12 mouse cellular contexts compared by ENCODE assay signal in the genomic region with DNA sequence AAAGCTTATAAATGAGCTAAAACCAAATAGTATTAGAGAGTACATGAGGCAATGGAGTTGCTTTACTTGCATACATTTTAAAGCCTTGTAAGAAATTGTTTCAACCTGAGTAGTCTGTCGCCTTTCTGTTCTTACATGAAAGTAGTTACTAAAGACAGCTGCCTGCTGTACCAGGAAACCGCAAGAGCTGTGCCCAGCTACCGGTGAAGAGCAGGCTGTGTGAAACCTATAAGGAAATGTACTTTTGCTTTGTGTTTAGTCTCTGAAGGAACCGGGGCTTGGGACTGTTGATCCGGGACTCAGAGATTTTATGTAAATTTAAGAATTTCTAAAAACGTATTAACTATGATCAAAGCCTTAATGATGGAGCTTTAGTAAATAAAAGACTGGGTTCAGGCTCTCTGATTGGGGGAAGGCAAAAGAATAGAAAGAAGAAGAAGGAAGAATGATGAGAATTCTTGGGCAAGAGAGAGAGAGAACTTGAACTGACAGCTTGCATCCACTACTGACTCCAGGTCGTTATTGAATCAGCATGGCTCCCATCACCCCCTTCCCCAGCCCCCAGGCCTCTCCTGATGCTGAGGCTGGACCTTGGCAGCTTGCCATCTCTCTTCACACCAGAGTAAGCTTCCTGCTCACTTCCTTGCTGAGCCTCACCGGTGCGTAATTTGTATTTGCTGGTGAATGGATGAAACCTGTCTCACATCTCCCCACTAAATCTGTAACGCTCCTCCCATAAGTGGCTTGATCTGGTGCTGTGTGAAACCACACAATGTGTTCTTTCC. TPM values are rescaled to one million over a fixed set of nuclear protein-coding genes. Genes with fewer than 3 reads are reported as not detected.
A peak's percentile ranks its signal among the peaks of the same experiment; 100 is the strongest.
DNase-seq lines count a peak whose midpoint lies in the region; ATAC-seq lines count a peak whose summit lies in the region.
"Had no signal": no experiment of that assay in that cellular context is flagged by ENCODE, and none has a peak within 500 bp of the region (broad histone marks: within the 10 kb centered on the region; RNA-seq: fewer than 3 reads in every experiment).

No protein-coding gene starts in this region.

- ATAC-seq in midbrain, embryonic 13.5 days: 0 out of 2 replicates have a peak, but pooled peaks have one; percentile 32
- ATAC-seq in midbrain, embryonic 16.5 days: no peak
- peak; percentile 80 for ATAC-seq in inflammation-experienced regulatory T-cells, adult 6 months
- no peak for ATAC-seq in neural tube, embryonic 15.5 days (ENCODE audit: low FRiP score)

- no peak overlapping the region for H3K27ac ChIP-seq in midbrain, embryonic 13.5 days
- H3K27ac ChIP-seq in midbrain, embryonic 16.5 days (ENCODE audit: low read length): no peak overlapping the region
- H3K27ac ChIP-seq in neural tube, embryonic 15.5 days (replicated peaks): no peak overlapping the region
- H3K27ac ChIP-seq: lung, embryonic 15.5 days had no signal

- no peaks in the 10 kb centered on the region for H3K36me3 ChIP-seq in midbrain, embryonic 13.5 days
- no peaks in the 10 kb centered on the region for H3K36me3 ChIP-seq in midbrain, embryonic 16.5 days (ENCODE audit: control insufficient read depth, insufficient read depth, low read length)
- H3K36me3 ChIP-seq in neural tube, embryonic 15.5 days: no peaks in the 10 kb centered on the region
- H3K36me3 ChIP-seq: lung, embryonic 15.5 days had no signal

- H3K4me1 ChIP-seq in midbrain, embryonic 13.5 days (replicated peaks): peaks cover 9% of the 10 kb centered on the region; the same call in 1 of the 2 replicates
- no peaks in the 10 kb centered on the region for H3K4me1 ChIP-seq in midbrain, embryonic 16.5 days (ENCODE audit: control insufficient read depth, insufficient read depth, low read length)
- H3K4me1 ChIP-seq in neural tube, embryonic 15.5 days: no peaks in the 10 kb centered on the region
- H3K4me1 ChIP-seq: lung, embryonic 15.5 days had no signal

- WGBS in midbrain, embryonic 13.5 days: 77% methylated on average over 10 of the region's 10 CpGs
- WGBS in midbrain, embryonic 16.5 days: 64% methylated on average over 10 of the region's 10 CpGs
- 69% methylated on average over 10 of the region's 10 CpGs for WGBS in neural tube, embryonic 15.5 days

- no peak overlapping the region for H3K4me3 ChIP-seq in midbrain, embryonic 13.5 days (replicated peaks)
- no peak overlapping the region for H3K4me3 ChIP-seq in midbrain, embryonic 16.5 days (ENCODE audit: low read depth, low read length)
- no peak overlapping the region for H3K4me3 ChIP-seq in neural tube, embryonic 15.5 days (replicated peaks)
- H3K4me3 ChIP-seq: erythroblast, embryonic 14.5 days; lung, embryonic 15.5 days had no signal

- H3K9me3 ChIP-seq in midbrain, embryonic 13.5 days: no peaks in the 10 kb centered on the region
- H3K9me3 ChIP-seq in midbrain, embryonic 16.5 days (replicated peaks; ENCODE audit: control insufficient read depth, low read length, poor library complexity, severe bottlenecking): no peaks in the 10 kb centered on the region
- no peaks in the 10 kb centered on the region for H3K9me3 ChIP-seq in neural tube, embryonic 15.5 days (replicated peaks)
- H3K9me3 ChIP-seq: lung, embryonic 15.5 days had no signal

- no peak overlapping the region for H3K4me2 ChIP-seq in midbrain, embryonic 13.5 days (replicated peaks)
- H3K4me2 ChIP-seq in midbrain, embryonic 16.5 days (ENCODE audit: low read length): no peak overlapping the region
- H3K4me2 ChIP-seq in neural tube, embryonic 15.5 days: no peak overlapping the region
- H3K4me2 ChIP-seq: lung, embryonic 15.5 days had no signal

- H3K27me3 ChIP-seq in midbrain, embryonic 13.5 days: no peaks in the 10 kb centered on the region
- no peaks in the 10 kb centered on the region for H3K27me3 ChIP-seq in midbrain, embryonic 16.5 days (ENCODE audit: control insufficient read depth, insufficient read depth, low read depth, low read length)
- H3K27me3 ChIP-seq in neural tube, embryonic 15.5 days (replicated peaks): no peaks in the 10 kb centered on the region
- H3K27me3 ChIP-seq: lung, embryonic 15.5 days had no signal

- DNase-seq in cerebellum, postnatal 25 days: peak; percentile 33 to 57
- no peak for DNase-seq in cerebellum, adult 9-11 months
- peak; percentile 14 to 28 for DNase-seq in thymus, postnatal 10 days (ENCODE audit: low spot score in 2 of 2)
- no peak for DNase-seq in left cerebral cortex, adult 9 months (ENCODE audit: low spot score in 2 of 2)
- DNase-seq: adrenal gland, postnatal 25 days; layer of hippocampus, postnatal 36 days had no signal

- H3K9ac ChIP-seq in midbrain, embryonic 13.5 days (replicated peaks): no peak overlapping the region
- H3K9ac ChIP-seq in midbrain, embryonic 16.5 days (ENCODE audit: low read depth, low read length): no peak overlapping the region
- no peak overlapping the region for H3K9ac ChIP-seq in neural tube, embryonic 15.5 days (replicated peaks)
- H3K9ac ChIP-seq: lung, embryonic 15.5 days had no signal

RNA-seq across cellular contexts. Expression of a gene that starts 59.6 kb away (rescaled TPM):
- 211 and 247 TPM in 2 replicates for polyA plus RNA-seq in midbrain, embryonic 13.5 days (2015; fragmentation: Nextera tagmentation; extraction: Ambion mirVana)
- 385 and 432 TPM in 2 replicates for polyA plus RNA-seq in midbrain, embryonic 16.5 days (2015; fragmentation: Nextera tagmentation; extraction: Ambion mirVana)
- 10 to 100 TPM; 53.6 to 76.0 (median 56.0) TPM for polyA plus RNA-seq in inflammation-experienced regulatory T-cells, adult 6 months (2017; shearing (Covaris generic))
- 402 and 424 TPM in 2 replicates for polyA plus RNA-seq in neural tube, embryonic 15.5 days (2015; fragmentation: Nextera tagmentation; extraction: Ambion mirVana)

Comparison
In these comparisons a context has a peak if more than half of its experiments do, and no peak if none do; other contexts are left out.
1. DNase-seq: peak in cerebellum, postnatal 25 days (2 of 2) and thymus, postnatal 10 days (2 of 2); none in cerebellum, adult 9-11 months (single experiment) and left cerebral cortex, adult 9 months (0 of 2).
2. ATAC-seq: peak in midbrain, embryonic 13.5 days (single experiment) and inflammation-experienced regulatory T-cells, adult 6 months (single experiment); none in midbrain, embryonic 16.5 days (single experiment) and neural tube, embryonic 15.5 days (single experiment).